Mouse (Mus musculus) embryonic facial prominence, embryonic 10.5 days (tissue): ENCODE results near the gene Ndufa12. TPM values are rescaled to one million over a fixed set of nuclear protein-coding genes. Genes with fewer than 3 reads are reported as not detected.
A peak's percentile ranks its signal among the peaks of the same experiment; 100 is the strongest.

Source experiments
- DNase-seq: peaks from one replicate; pipeline ENCODE4 v3.0.0-alpha.2; 2017; ENCODE audit warnings: low spot score
- H3K27ac ChIP-seq: fragments of 300-500 bp; sonication (generic); replicated peaks from 2 replicates; pipeline ENCODE4 v1.5.1; 2016; ENCODE audit warnings: mild to moderate bottlenecking
- H3K27me3 ChIP-seq: fragments of 300-500 bp; sonication (generic); replicated peaks from 2 replicates; pipeline ENCODE4 v1.6.1; 2016; ENCODE audit warnings: low read depth, mild to moderate bottlenecking; ENCODE audit not compliant: poor library complexity, severe bottlenecking
- H3K36me3 ChIP-seq: fragments of 300-500 bp; sonication (generic); replicated peaks from 2 replicates; pipeline ENCODE4 v1.6.1; 2016; ENCODE audit warnings: mild to moderate bottlenecking, moderate library complexity
- H3K4me1 ChIP-seq: fragments of 300-500 bp; sonication (generic); 2 replicates; pipeline ENCODE4 v1.6.1; 2016
- H3K4me3 ChIP-seq: fragments of 300-500 bp; sonication (generic); 2 replicates; pipeline ENCODE4 v1.5.1; 2016; ENCODE audit warnings: mild to moderate bottlenecking, moderate library complexity
- H3K9me3 ChIP-seq: fragments of 300-500 bp; sonication (generic); 2 replicates; pipeline ENCODE4 v1.6.1; 2016; ENCODE audit warnings: mild to moderate bottlenecking
- whole genome bisulfite sequencing: fragments of 180-500 bp; shearing (Covaris S2); methylation state at CpG from one replicate; pipeline ENCODE4 v1.1.7; 2016; 5-methylcytosine and 5-hydroxymethylcytosine counted together
- polyA plus RNA-seq: library from polyadenylated mRNA; unstranded; fragments of >200 nt; fragmentation: Nextera tagmentation; extraction: Ambion mirVana; gene quantifications from 2 replicates; pipeline ENCODE4 v1.2.1, GENCODE M21; 2016

The Ndufa12 gene
- polyA plus RNA-seq, 1 experiment from 2014 or later = 539 TPM

DNA sequence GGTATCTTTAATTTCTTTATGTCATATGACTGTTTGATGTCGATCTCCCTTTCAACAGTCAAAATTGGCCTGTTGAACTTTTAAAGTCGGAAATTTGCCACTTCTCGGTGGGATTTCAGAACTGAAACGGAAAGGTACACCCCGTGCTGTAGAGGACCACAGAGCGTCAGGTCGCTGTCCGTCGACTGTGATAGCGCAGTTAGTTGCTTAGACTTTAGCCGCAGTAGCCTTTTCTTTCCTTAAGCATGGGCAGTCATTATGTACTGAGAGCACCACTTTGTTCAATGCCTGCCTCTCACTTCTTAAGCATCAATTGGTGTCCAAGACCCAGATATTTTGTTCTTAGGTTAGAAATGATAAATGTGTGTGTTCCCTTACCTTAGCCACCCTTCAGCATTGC is 26.4 kb upstream of the Ndufa12 start:
- peaks cover 5% of the 10 kb centered on the region; the same call in 1 of the 2 replicates for H3K9me3 ChIP-seq
- H3K4me1 ChIP-seq = no peaks in the 10 kb centered on the region
- H3K36me3 ChIP-seq = peaks cover 96% of the 10 kb centered on the region
- no peak overlapping the region for H3K27ac ChIP-seq
- H3K27me3 ChIP-seq = no peaks in the 10 kb centered on the region
- 75% methylated on average over 11 of the region's 11 CpGs for WGBS
- DNase-seq = no peak
- H3K4me3 ChIP-seq = no peak overlapping the region

- H3K27me3 ChIP-seq = no peaks in the 10 kb centered on the region
- no peak for DNase-seq
- peaks cover 91% of the 10 kb centered on the region for H3K36me3 ChIP-seq
- 63% methylated on average over 6 of the region's 6 CpGs for WGBS
- no peaks in the 10 kb centered on the region for H3K4me1 ChIP-seq
- H3K27ac ChIP-seq = no peak overlapping the region
- H3K9me3 ChIP-seq = peaks cover 5% of the 10 kb centered on the region; the same call in 1 of the 2 replicates
- no peak overlapping the region for H3K4me3 ChIP-seq
These were observed 25.8 kb upstream of the Ndufa12 start for GRCm38 (mm10) chr10:94172706-94173105.

DNA sequence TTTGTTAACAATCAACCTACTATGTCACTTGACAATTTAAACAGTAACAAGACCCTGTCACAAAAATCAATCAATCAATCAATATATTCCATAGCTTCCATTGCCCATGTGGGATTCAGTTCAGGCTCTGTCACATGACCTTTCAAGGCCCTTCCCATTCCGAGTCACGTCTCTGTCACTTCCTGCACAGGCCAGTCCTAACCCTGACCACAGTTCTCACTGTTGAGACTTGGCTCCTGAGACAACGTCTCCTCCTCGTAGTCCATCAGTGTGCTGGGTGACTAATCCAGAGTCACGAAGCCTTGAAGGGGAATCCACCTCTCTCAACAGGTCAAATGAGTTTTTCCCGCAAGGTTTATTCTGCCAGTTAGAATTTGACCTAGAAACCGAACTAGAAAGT is 23.9 kb upstream of the Ndufa12 start:
- Histone ChIP-seq H3K27me3 (no peaks in the 10 kb centered on the region), H3K9me3 (peaks cover 4% of the 10 kb centered on the region; the same call in 1 of the 2 replicates), H3K4me3 (no peak overlapping the region), H3K36me3 (peaks cover 79% of the 10 kb centered on the region), H3K27ac (no peak overlapping the region), H3K4me1 (no peaks in the 10 kb centered on the region)
- 87% methylated on average over 7 of the region's 7 CpGs for WGBS
- no peak for DNase-seq

DNA sequence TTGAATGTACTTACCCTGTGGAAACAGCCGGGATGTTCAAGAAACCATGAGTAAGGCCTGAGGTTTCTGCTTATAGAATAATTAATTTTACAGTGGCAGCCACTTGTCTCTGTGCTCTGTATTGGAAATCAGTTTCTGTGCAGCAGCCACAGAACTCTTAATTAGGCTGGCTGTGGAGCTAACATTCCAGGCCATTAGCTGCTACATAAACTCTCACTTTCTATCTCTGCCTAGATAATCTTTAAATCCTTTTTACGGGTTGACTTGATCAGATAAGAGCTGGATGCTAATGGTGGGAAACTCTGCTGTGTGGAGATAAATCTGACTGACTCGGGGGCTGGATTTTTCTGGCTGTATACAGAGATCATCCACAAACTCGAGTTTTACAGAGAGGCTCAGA is 15.3 kb upstream of the Ndufa12 start:
- H3K36me3 ChIP-seq = peaks cover 81% of the 10 kb centered on the region
- H3K27me3 ChIP-seq = no peaks in the 10 kb centered on the region
- WGBS = 64% methylated on average over 4 of the region's 4 CpGs
- DNase-seq = no peak
- no peak overlapping the region for H3K4me3 ChIP-seq
- H3K4me1 ChIP-seq = no peaks in the 10 kb centered on the region
- no peak overlapping the region for H3K27ac ChIP-seq
- no peaks in the 10 kb centered on the region for H3K9me3 ChIP-seq

GRCm38 (mm10) chr10:94204973-94205372 is 6.5 kb downstream of the Ndufa12 start:
- no peaks in the 10 kb centered on the region for H3K9me3 ChIP-seq
- no peaks in the 10 kb centered on the region for H3K27me3 ChIP-seq
- peaks cover 3% of the 10 kb centered on the region; the same call in 1 of the 2 replicates for H3K4me1 ChIP-seq
- peaks cover 89% of the 10 kb centered on the region for H3K36me3 ChIP-seq
- WGBS = 92% methylated on average over 4 of the region's 4 CpGs
- no peak overlapping the region for H3K4me3 ChIP-seq
- H3K27ac ChIP-seq = no peak overlapping the region
- no peak for DNase-seq

- H3K4me1 ChIP-seq = no peaks in the 10 kb centered on the region
- 83% methylated on average over 6 of the region's 6 CpGs for WGBS
- H3K4me3 ChIP-seq = no peak overlapping the region
- H3K27me3 ChIP-seq = no peaks in the 10 kb centered on the region
- DNase-seq = no peak
- no peaks in the 10 kb centered on the region for H3K9me3 ChIP-seq
- peaks cover 83% of the 10 kb centered on the region for H3K36me3 ChIP-seq
- H3K27ac ChIP-seq = no peak overlapping the region
These were observed 12.4 kb downstream of the Ndufa12 start for GRCm38 (mm10) chr10:94210718-94211618.

DNA sequence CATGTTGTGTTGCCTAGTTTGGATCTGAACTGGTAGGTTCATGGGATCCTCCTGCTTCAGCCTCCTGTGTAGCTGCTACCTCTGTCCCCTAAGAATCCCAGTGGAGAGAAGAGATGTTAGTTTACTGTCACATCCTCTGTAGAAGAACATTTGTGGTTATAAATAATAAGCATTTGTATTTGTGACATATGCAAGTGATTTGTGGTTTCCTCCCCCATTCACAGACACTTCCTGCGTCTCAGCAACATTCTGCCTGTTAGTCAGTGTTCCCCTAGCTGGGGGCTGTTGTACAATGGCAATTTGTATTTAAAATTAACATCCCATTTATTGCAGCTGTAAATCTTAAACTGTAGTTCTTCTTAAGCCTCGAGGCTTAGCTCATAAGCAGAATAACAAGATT is 13.2 kb downstream of the Ndufa12 start:
- Histone ChIP-seq H3K4me3 (no peak overlapping the region), H3K4me1 (no peaks in the 10 kb centered on the region), H3K27me3 (no peaks in the 10 kb centered on the region), H3K9me3 (no peaks in the 10 kb centered on the region), H3K36me3 (peaks cover 78% of the 10 kb centered on the region), H3K27ac (no peak overlapping the region)
- DNase-seq = no peak
- 70% methylated on average over 2 of the region's 2 CpGs for WGBS

GRCm38 (mm10) chr10:94225026-94225750 is 26.7 kb downstream of the Ndufa12 start:
- 80% methylated on average over 6 of the region's 6 CpGs for WGBS
- H3K27ac ChIP-seq = no peak overlapping the region
- peak; percentile 25 for DNase-seq
- no peak overlapping the region for H3K4me3 ChIP-seq
- peaks cover 24% of the 10 kb centered on the region for H3K36me3 ChIP-seq
- H3K9me3 ChIP-seq = no peaks in the 10 kb centered on the region
- H3K27me3 ChIP-seq = no peaks in the 10 kb centered on the region
- H3K4me1 ChIP-seq = peaks cover 2% of the 10 kb centered on the region; the same call in 1 of the 2 replicates

GRCm38 (mm10) chr10:94230172-94230981 is 31.9 kb downstream of the Ndufa12 start:
- Histone ChIP-seq H3K4me1 (peaks cover 15% of the 10 kb centered on the region; the same call in 1 of the 2 replicates), H3K9me3 (no peaks in the 10 kb centered on the region), H3K27ac (no peak overlapping the region), H3K4me3 (no peak overlapping the region), H3K27me3 (no peaks in the 10 kb centered on the region), H3K36me3 (no peaks in the 10 kb centered on the region)
- DNase-seq = peak; percentile 56
- 63% methylated on average over 19 of the region's 19 CpGs for WGBS

DNA sequence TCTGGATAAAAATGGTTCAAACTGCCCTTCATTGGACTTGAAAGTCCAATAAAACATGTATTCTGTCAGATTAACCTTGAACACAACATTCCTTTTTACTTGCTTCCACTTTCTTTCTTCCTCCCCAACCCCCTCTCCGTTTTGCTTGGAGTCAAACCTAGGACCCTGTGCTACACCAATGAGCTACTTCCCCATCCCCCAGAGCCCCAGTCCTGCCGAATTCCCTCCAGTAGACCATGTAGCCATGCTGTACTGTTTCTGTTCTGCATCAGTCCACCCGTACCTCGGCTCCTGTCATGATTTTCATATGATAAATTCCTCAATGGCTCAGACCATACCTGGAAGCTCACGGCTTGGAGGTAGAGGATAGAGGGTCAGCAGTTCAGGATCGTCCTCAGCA is 32.5 kb downstream of the Ndufa12 start:
- no peaks in the 10 kb centered on the region for H3K36me3 ChIP-seq
- H3K4me1 ChIP-seq = peaks cover 15% of the 10 kb centered on the region; the same call in 1 of the 2 replicates
- no peak for DNase-seq
- no peak overlapping the region for H3K4me3 ChIP-seq
- no peaks in the 10 kb centered on the region for H3K9me3 ChIP-seq
- 79% methylated on average over 6 of the region's 6 CpGs for WGBS
- H3K27me3 ChIP-seq = no peaks in the 10 kb centered on the region
- H3K27ac ChIP-seq = 0 out of 2 replicates have a peak overlapping the region, but pooled peaks have one; percentile 5

DNA sequence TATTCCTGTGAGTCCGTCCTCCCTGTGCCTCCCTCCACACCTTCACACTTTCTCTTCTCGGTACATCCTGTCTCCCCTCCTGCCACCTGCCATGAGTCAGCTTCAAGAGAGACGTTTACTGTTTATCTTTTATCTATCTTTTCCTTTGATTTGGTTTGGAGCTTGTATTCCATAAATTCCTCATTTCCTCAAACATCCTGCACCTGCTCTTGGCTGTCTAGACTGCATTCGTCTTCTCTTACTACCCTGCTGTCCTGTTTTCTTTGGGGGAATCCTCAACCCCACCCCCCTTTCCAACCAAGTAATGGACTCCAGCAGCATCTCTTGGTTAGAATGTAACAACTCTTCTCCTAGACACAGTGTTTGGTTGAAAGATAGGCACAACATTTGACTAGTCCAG is 36.7 kb downstream of the Ndufa12 start:
- no peak for DNase-seq
- Histone ChIP-seq H3K27me3 (no peaks in the 10 kb centered on the region), H3K4me1 (peaks cover 16% of the 10 kb centered on the region), H3K36me3 (no peaks in the 10 kb centered on the region), H3K9me3 (no peaks in the 10 kb centered on the region), H3K27ac (no peak overlapping the region), H3K4me3 (no peak overlapping the region)
- WGBS = 73% methylated on average over 4 of the region's 4 CpGs

DNA sequence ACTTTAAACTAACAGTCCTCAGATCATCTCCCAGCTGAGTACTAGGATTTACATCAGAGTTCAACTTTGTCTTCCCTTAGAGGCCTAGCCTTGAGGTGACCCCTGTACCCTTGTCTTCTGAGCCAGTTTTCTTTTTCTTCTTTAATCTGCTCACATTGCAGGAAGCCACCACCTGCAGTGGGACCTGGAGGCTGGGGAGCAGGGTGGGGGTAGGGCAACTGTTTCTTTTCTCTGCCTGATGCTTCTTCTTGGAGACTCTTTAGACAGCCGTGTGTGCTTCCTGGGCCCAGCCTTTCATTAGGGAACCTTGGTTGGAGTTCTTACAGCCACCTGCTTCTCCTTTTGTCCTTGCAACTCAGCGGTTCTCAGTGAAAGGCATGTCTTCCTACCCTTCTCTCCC is 42.8 kb downstream of the Ndufa12 start:
- WGBS = 68% methylated on average over 2 of the region's 2 CpGs
- no peaks in the 10 kb centered on the region for H3K9me3 ChIP-seq
- H3K27ac ChIP-seq = no peak overlapping the region
- H3K27me3 ChIP-seq = no peaks in the 10 kb centered on the region
- H3K4me3 ChIP-seq = no peak overlapping the region
- H3K36me3 ChIP-seq = no peaks in the 10 kb centered on the region
- H3K4me1 ChIP-seq = peaks cover 3% of the 10 kb centered on the region; the same call in 1 of the 2 replicates
- no peak for DNase-seq
